Mouse (Mus musculus) urinary bladder, postnatal 36 days (tissue): Measurements from ENCODE around the gene Ttc24.

Experiments used
- DNase-seq, 2 experiments: peaks; one replicate each; pipeline ENCODE4 v3.0.0; 2022; ENCODE audit warnings: low spot score in 2 of 2, mixed read lengths in 1 of 2

Ttc24 gene

GRCm38 (mm10) chr3:88078204-88078603 is at the start of gene Ttc24:
Gene Ttc24, minus strand, starts transcription at chr3:88078304.
- no peak for DNase-seq

GRCm38 (mm10) chr3:88127636-88128035 is 49.5 kb upstream of the Ttc24 start:
- no peak for DNase-seq

GRCm38 (mm10) chr3:88126181-88126580 is 48.1 kb upstream of the Ttc24 start:
- no peak for DNase-seq

- no peak for DNase-seq
These were observed 47.1 kb upstream of the Ttc24 start for GRCm38 (mm10) chr3:88125195-88125594.

- no peak for DNase-seq
These were observed 43.3 kb upstream of the Ttc24 start for GRCm38 (mm10) chr3:88121164-88122131.

- DNase-seq, result no peak
These were observed 42.1 kb upstream of the Ttc24 start for GRCm38 (mm10) chr3:88120117-88120651.

GRCm38 (mm10) chr3:88114396-88114795 is 36.3 kb upstream of the Ttc24 start:
- no peak for DNase-seq

- DNase-seq, result no peak
These were observed 31.0 kb upstream of the Ttc24 start for GRCm38 (mm10) chr3:88109126-88109525.

- DNase-seq, result no peak
These were observed 28.0 kb upstream of the Ttc24 start for GRCm38 (mm10) chr3:88106126-88106525.

- no peak for DNase-seq
These were observed 24.5 kb upstream of the Ttc24 start for GRCm38 (mm10) chr3:88102611-88103010.

GRCm38 (mm10) chr3:88102196-88102595 is 24.1 kb upstream of the Ttc24 start:
- no peak for DNase-seq

- no peak for DNase-seq
These were observed 23.6 kb upstream of the Ttc24 start for GRCm38 (mm10) chr3:88101736-88102135.

GRCm38 (mm10) chr3:88100251-88100650 is 22.1 kb upstream of the Ttc24 start:
- DNase-seq, result no peak

- DNase-seq, result no peak
These were observed 19.6 kb upstream of the Ttc24 start for GRCm38 (mm10) chr3:88097666-88098065.

GRCm38 (mm10) chr3:88094126-88094525 is 16.0 kb upstream of the Ttc24 start:
- no peak for DNase-seq

- DNase-seq, result no peak
These were observed 12.5 kb upstream of the Ttc24 start for GRCm38 (mm10) chr3:88090616-88091015.

- no peak for DNase-seq
These were observed 12.0 kb upstream of the Ttc24 start for GRCm38 (mm10) chr3:88090106-88090505.

GRCm38 (mm10) chr3:88087688-88088087 is 9.6 kb upstream of the Ttc24 start:
- DNase-seq, result peak in 1 of 2 experiments; percentile 14

- no peak for DNase-seq
These were observed 7.4 kb upstream of the Ttc24 start for GRCm38 (mm10) chr3:88085459-88085858.

- DNase-seq, result no peak
These were observed 5.9 kb upstream of the Ttc24 start for GRCm38 (mm10) chr3:88084001-88084400.

GRCm38 (mm10) chr3:88082663-88083062 is 4.6 kb upstream of the Ttc24 start:
- DNase-seq, result no peak

GRCm38 (mm10) chr3:88082224-88082618 is 4.1 kb upstream of the Ttc24 start:
- DNase-seq, result no peak
